Mouse (Mus musculus) urinary bladder, postnatal 4 days (tissue): ENCODE results near the gene Lingo1.

Experiments used
- DNase-seq, 2 experiments: peaks; one replicate each; pipeline ENCODE4 v3.0.0; 2021 to 2022; ENCODE audit warnings: low spot score in 2 of 2

Gene Lingo1

GRCm38 (mm10) chr9:56605443-56605806 lies 190.8 kb downstream of the Lingo1 start:
- DNase-seq, result no peak

DNA sequence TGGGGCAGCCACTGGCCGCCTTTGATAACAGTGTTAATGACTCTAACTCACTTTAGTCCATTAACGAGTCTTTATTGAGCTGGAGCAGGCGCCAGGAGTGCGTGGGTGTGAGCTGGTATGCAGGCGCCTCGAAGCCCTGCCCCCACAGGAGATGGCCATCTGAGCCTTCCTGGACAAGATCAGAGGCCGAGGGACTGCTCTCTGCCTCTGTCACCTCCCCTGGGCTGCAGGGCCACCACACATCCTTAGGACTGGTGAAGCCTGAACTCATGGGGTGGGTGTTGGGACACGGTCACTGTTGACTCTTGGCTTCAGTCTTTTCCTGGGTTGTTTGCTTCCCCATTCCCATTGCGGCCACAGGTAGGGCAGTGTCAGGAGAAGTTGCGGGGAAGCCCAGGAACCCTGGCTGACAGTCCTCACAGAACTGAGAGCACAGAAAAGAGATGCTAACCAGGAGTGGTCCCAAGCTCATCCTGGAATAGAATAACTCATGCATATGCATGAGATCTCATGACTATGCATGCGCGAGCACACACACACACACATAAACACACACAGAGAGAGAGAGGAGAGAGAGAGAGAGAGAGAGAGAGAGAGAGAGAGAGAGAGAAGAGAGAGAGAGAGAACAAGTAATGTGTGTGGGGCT lies 191.3 kb downstream of the Lingo1 start:
- DNase-seq, result no peak

DNA sequence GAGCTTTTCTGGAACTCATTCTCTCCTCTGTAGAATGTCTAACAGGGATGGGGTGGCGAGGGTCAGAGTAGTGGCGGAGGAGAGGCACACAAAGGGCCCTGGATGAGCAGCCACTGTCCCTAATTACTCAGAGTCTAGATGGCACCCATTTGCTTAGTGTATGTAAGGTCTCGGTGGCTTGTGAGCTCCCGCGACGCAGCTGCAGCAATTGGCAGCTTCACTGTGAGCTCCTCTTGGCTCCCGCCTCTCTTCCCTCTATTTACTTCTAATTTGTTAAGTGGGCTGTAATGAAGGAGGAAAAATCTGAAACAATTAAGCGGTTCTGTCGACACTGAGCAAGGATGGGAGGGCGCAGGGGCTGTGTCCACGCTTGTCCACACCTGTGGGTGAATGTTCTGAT lies 195.6 kb downstream of the Lingo1 start:
- DNase-seq, result no peak

DNA sequence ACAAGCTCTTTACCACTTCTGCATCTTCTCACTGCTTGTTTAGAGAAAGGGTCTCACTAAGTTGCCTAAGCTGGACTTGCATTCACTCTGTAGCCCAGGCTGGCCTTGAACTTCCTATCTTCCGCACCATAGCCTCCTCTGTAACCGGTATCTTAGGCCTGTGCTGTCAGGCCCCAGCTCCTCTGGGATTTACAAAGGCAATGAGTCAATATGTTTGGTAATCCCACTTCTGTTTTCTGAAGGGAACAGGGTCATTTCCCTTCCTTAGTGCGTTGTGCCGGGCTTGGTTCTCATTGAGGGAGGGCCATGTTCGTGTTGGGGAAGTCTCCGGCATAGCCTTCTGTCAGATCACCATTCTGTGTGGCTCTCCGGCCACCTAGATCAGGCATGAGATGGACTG lies 203.6 kb downstream of the Lingo1 start:
- DNase-seq, result no peak

- no peak for DNase-seq
These were observed 204.9 kb downstream of the Lingo1 start for GRCm38 (mm10) chr9:56591248-56591888.

GRCm38 (mm10) chr9:56589762-56590161 lies 206.5 kb downstream of the Lingo1 start:
- DNase-seq, result no peak

- no peak for DNase-seq
These were observed 212.2 kb downstream of the Lingo1 start for GRCm38 (mm10) chr9:56584043-56584424.

DNA sequence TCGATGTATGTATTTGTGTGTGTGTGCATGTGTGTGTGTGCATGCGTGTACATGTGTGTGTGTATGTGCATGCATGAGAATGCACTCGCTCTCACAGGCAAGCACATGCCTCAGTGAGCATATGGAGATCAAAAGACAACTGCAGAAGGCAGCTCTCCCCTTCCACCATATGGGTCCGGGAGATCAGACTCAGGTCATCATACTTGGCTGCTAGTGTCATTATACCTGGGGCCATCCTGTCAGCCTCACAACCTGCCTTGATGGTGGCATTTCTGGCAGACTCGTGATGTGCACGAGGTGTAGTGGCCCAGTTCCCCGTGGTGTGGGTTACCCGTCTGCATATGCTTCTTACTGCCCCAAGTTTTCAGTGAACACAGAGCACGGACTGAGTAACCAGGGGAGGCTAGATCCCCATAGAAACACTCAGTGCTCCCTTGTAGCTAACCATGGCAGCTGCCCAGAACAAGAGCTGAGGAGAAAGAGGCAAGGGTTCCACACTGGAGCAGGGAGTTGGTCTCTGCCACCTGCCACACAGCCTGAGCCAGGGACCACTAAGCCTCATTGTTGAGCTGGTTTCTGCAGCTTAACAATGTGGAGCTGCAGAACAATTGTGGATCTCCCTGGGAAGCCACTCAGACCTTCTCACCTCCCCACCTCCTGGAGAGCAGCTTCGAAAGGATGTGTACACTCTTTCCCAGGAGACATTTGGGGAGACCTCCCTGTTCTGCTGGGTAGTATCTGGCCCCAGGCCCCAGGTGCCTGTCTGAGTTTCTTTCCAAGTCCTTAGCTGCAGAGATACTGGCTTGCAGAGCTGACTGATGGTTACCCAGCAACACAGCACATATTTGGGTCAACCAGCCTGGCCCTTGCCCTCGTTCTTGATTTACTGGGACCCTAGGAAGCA lies 212.9 kb downstream of the Lingo1 start:
- no peak for DNase-seq

DNA sequence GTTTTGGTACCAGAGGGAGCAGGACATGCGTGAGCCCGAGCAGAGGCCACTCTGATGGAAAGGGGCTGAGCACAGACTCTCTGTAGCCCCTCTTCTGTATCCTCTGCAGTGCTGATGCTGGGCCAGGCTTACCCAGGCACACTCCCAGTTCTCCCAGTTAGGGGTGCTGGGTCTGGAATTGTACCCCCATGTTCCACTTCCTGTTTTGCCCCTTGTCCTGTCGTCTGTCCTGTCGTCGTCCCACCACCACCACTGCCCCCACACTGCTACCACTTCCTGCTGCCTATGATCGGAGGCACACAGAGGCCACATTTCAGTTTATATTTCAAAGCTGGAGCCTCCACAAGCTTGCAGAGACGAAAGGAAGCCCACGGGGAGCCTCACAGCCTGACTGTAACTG lies 213.6 kb downstream of the Lingo1 start:
- DNase-seq, result no peak

GRCm38 (mm10) chr9:56581700-56582099 lies 214.6 kb downstream of the Lingo1 start:
- no peak for DNase-seq

DNA sequence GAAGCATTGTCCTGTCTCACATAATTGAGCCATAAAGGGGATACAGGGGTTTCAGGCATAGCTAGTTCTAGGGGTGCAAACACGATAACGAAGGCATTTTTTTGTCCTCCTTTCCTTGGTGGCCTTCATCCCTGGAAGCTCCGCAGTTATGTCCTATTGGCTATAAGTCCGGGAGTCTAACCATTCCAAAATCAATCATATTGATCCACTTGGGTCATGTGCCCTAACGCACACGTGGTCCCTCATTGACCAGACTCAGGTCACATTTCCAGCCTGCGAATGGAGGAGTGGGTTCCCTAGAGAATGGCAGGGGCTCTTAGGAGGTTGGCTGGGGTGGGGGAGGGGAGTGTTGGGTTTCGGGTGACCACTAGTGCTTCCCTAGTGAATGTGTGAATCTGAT lies 215.3 kb downstream of the Lingo1 start:
- no peak for DNase-seq

DNA sequence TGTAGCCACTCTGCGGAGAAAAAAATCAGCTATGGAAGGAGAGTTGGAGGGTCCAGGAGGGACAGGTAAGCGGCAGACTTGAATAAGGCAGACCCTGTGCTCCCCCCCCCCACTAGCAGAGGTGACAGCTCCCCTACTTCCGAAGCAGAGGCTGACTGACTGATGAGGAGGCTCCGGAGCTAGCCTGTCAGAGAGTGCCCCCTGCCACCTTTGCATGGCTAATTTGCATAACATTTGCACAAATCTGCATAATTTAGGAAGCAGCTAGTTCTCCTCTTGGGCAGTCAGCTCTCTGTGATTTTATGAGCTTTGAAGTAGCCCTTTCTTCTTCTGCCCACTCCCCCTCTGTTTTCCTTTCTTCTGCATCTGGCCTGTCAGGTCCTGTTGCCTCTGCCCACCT lies 216.2 kb downstream of the Lingo1 start:
- DNase-seq, result no peak

DNA sequence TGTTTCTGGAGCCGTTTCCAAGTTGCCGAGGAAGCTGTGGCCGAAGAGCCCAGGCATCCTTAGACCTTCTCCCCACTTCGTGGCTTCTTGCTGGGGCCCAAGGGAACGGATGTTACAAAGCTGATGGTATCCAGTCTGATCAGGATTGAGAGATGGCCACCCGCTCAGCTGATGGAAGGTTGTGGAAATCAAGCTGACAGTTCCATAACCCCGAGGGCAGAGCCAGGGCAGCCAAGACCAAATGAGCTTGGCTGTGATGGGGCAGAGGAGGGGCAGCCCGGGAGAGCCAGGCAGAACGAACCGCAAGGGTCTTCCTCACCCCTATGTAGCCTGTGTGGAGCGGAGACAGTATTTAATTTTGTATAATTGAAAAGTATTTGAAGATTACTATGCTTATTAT lies 218.9 kb downstream of the Lingo1 start:
- no peak for DNase-seq

DNA sequence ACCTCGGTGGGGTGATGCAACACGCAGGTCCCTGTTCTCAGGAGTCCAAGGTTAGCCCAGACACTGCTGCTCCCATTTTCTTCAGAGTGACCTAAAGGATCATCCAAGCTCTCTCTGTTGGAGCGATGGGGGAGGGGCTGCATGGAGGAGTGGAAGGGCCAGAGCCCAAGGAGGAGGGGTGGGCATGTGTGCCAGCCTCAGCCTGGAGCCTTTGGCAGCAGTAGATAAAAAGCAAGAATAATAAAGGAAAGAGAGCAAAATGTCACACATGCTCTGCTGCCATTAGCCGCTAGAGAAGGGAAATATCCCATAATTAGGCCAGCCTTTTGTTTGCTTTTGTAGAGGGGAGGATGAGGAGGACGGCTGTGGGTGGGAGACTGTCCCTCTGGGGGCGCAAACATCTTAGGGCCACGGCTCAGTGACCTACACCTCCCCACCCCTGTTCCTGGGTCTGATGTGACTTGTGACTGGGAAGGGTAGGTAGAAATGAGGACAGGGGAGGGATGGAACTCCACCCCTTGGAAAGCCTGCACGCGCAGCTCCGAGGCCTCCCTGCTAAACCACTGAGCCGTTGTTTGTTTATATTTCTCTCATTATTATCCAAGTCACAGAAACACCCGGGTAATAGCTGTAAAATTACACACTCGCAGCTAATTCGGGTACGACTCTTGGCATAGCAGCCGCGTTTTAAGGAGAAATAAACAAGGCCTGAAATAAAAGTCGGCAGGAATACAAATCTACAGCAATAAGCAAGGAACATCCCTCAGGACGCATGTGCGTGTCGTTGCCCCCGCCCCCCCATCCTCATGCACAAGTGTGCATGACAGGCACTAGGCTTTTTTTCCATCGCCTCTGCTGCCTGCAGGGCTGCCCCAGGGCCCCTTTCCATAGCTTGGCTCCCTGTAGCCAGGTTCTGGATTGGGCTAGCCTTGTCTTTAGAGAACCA lies 223.5 kb downstream of the Lingo1 start:
- no peak for DNase-seq
